10 mouse cellular contexts compared by ENCODE assay signal in the genomic region with DNA sequence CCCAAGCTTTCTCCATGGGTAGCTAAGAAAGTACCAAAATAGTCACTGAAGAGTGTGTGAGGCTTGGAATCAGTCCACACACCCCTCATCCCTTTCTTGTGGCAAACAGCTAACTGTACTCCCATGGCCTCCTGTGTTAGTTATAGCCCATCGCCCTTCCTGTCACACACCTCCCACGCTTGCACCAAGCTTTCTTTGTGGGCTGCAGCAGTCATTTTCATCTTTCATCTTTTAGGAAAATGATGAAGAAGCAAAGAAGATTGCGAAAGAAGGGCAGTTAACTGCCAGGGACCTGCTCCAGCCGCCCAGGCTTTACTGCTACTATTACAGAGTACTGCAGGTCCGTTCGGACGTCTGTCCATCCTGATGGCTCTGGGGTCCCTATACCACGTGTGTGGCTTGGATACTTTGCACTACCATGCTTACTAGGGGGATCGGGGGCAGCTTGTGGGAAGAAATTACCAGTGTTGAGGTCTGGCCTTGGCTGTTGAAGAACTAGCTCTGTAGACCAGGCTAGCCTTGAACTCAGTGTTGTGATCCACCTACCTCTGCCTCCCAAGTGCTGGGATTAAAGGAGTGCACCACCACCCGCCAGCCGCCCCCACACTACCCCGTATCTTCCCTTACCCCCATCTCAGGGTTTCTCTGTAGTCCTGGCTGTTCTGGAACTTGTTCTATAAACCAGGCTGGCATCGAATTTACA. TPM values are rescaled to one million over a fixed set of nuclear protein-coding genes. Genes with fewer than 3 reads are reported as not detected.
A peak's percentile ranks its signal among the peaks of the same experiment; 100 is the strongest.
DNase-seq lines count a peak whose midpoint lies in the region; ATAC-seq lines count a peak whose summit lies in the region.
"Had no signal": no experiment of that assay in that cellular context is flagged by ENCODE, and none has a peak within 500 bp of the region (broad histone marks: within the 10 kb centered on the region; RNA-seq: fewer than 3 reads in every experiment).

No protein-coding gene starts in this region.

- no peak overlapping the region for H3K27ac ChIP-seq in liver, embryonic 12.5 days
- H3K27ac ChIP-seq in forebrain, embryonic 14.5 days (ENCODE audit: low read depth, low read length) = no peak overlapping the region
- H3K27ac ChIP-seq: embryonic facial prominence, embryonic 13.5 days; liver, embryonic 14.5 days had no signal

- no peak overlapping the region for H3K4me3 ChIP-seq in liver, embryonic 12.5 days
- no peak overlapping the region for H3K4me3 ChIP-seq in forebrain, embryonic 14.5 days (ENCODE audit: low read depth, low read length)
- H3K4me3 ChIP-seq: embryonic facial prominence, embryonic 13.5 days had no signal

- DNase-seq in liver = no peak
- no peak for DNase-seq in forebrain, embryonic 14.5 days (ENCODE audit: low spot score)
- DNase-seq in spleen, postnatal 4 days (ENCODE audit: low spot score in 2 of 2) = no peak

- H3K9me3 ChIP-seq in liver, embryonic 12.5 days (replicated peaks) = no peaks in the 10 kb centered on the region
- H3K9me3 ChIP-seq in forebrain, embryonic 14.5 days (replicated peaks; ENCODE audit: control insufficient read depth, low read length) = no peaks in the 10 kb centered on the region
- H3K9me3 ChIP-seq: embryonic facial prominence, embryonic 13.5 days had no signal

- H3K27me3 ChIP-seq in liver, embryonic 12.5 days (replicated peaks) = no peaks in the 10 kb centered on the region
- no peaks in the 10 kb centered on the region for H3K27me3 ChIP-seq in forebrain, embryonic 14.5 days (replicated peaks; ENCODE audit: control insufficient read depth, insufficient read depth, low read length)
- H3K27me3 ChIP-seq: embryonic facial prominence, embryonic 13.5 days had no signal

- H3K4me1 ChIP-seq in liver, embryonic 12.5 days = peaks cover 14% of the 10 kb centered on the region; the same call in 1 of the 2 replicates
- H3K4me1 ChIP-seq in forebrain, embryonic 14.5 days (ENCODE audit: control insufficient read depth, insufficient read depth, low read length) = peaks cover 5% of the 10 kb centered on the region; the same call in 1 of the 2 replicates

- no peak overlapping the region for H3K9ac ChIP-seq in liver, embryonic 12.5 days
- no peak overlapping the region for H3K9ac ChIP-seq in forebrain, embryonic 14.5 days (ENCODE audit: low read length)
- H3K9ac ChIP-seq: embryonic facial prominence, embryonic 13.5 days; liver, embryonic 14.5 days had no signal

- H3K4me2 ChIP-seq in liver, embryonic 12.5 days = peak overlapping the region; percentile 19; the same call in 1 of the 2 replicates
- no peak overlapping the region for H3K4me2 ChIP-seq in forebrain, embryonic 14.5 days (ENCODE audit: low read length)
- H3K4me2 ChIP-seq: embryonic facial prominence, embryonic 13.5 days had no signal

- 61% methylated on average over 13 of the region's 13 CpGs for WGBS in liver, embryonic 12.5 days (ENCODE audit: insufficient replicate concordance)
- WGBS in forebrain, embryonic 14.5 days = 78% methylated on average over 13 of the region's 13 CpGs

- 0 out of 2 replicates have a peak, but pooled peaks cover 4% of the 10 kb centered on the region for H3K36me3 ChIP-seq in liver, embryonic 12.5 days
- no peaks in the 10 kb centered on the region for H3K36me3 ChIP-seq in forebrain, embryonic 14.5 days (ENCODE audit: control insufficient read depth, insufficient read depth, low read length)

- ATAC-seq in liver, embryonic 12.5 days = peak; percentile 35
- ATAC-seq in CD4-positive, CD25-positive, alpha-beta regulatory T cell, adult 4 months = peak; percentile 51
- ATAC-seq in activated CD4-positive, CD25-positive, alpha-beta regulatory T cell, adult 4 months = peak; percentile 36
- peak; percentile 12; the same call in 1 of the 2 replicates for ATAC-seq in megakaryocyte progenitor cell, adult 5-6 weeks (replicated peaks; ENCODE audit: poor library complexity)
- ATAC-seq in forebrain, embryonic 14.5 days = no peak

RNA-seq across cellular contexts. Expression of a gene that starts 4.3 kb away (rescaled TPM):
- 0.89 and 1.0 TPM in 2 replicates for polyA plus RNA-seq in liver, embryonic 12.5 days (2016; fragmentation: Nextera tagmentation; extraction: Ambion mirVana)
- under 1 TPM; 0.54 to 0.98 TPM for polyA plus RNA-seq in CD4-positive, CD25-positive, alpha-beta regulatory T cell, adult 4 months (2017; shearing (Covaris generic))
- polyA plus RNA-seq in activated CD4-positive, CD25-positive, alpha-beta regulatory T cell, adult 4 months (2017; shearing (Covaris generic)) = under 1 TPM; 0.56 to 0.66 TPM
- 0.32 and 0.44 TPM in 2 replicates for total RNA-seq in megakaryocyte progenitor cell, adult 5-6 weeks (2015)
- 0.50 TPM in 1 of 2 replicates, not detected in the other for total RNA-seq in megakaryocyte progenitor cell, adult 5-6 weeks (2017)
- 0.17 and 0.57 TPM in 2 replicates for polyA plus RNA-seq in forebrain, embryonic 14.5 days (2014; fragmentation: Nextera tagmentation; extraction: Ambion mirVana)
- total RNA-seq: gastrocnemius, postnatal 36 days had no signal

RNA-seq across cellular contexts. Expression of a gene that starts 14.0 kb away (rescaled TPM):
- 7.3 and 8.3 TPM in 2 replicates for polyA plus RNA-seq in liver, embryonic 12.5 days (2016; fragmentation: Nextera tagmentation; extraction: Ambion mirVana)
- polyA plus RNA-seq in CD4-positive, CD25-positive, alpha-beta regulatory T cell, adult 4 months (2017; shearing (Covaris generic)) = 1 to 10 TPM in 1 of 2 experiments, under 1 TPM in 1; 0.80 to 1.5 TPM
- polyA plus RNA-seq in activated CD4-positive, CD25-positive, alpha-beta regulatory T cell, adult 4 months (2017; shearing (Covaris generic)) = 1 to 10 TPM; 1.3 to 1.7 TPM
- total RNA-seq in megakaryocyte progenitor cell, adult 5-6 weeks (2015) = 6.9 and 8.1 TPM in 2 replicates
- 10.5 and 12.4 TPM in 2 replicates for total RNA-seq in megakaryocyte progenitor cell, adult 5-6 weeks (2017)
- polyA plus RNA-seq in forebrain, embryonic 14.5 days (2014; fragmentation: Nextera tagmentation; extraction: Ambion mirVana) = 3.3 and 5.1 TPM in 2 replicates
